Mouse (Mus musculus) cerebellum, adult 2 months (tissue): ENCODE measurements at regions not wholly inside any gene's neighbourhood (a gene's known extent, or its start where the extent isn't known, plus 50 kb on each side); places are given as distances from the start of the nearest gene placed in this dataset.

Experiments used
- DNase-seq, 2 experiments: peaks; one replicate each; pipeline ENCODE4 v3.0.0; 2021
- H3K27ac ChIP-seq: fragments of 200-500 bp; 2 replicates; pipeline ENCODE4 v1.5.1; 2012; ENCODE audit warnings: low read length, control low read depth, inconsistent platforms; ENCODE audit not compliant: insufficient read depth
- H3K27me3 ChIP-seq: fragments of 200-500 bp; 2 replicates; pipeline ENCODE4 v1.6.1; 2012; ENCODE audit warnings: inconsistent platforms, mild to moderate bottlenecking, low read length, moderate library complexity; ENCODE audit not compliant: control insufficient read depth, insufficient read depth
- H3K4me1 ChIP-seq: fragments of 200-500 bp; 2 replicates; pipeline ENCODE4 v1.6.1; 2011; ENCODE audit warnings: low read length; ENCODE audit not compliant: control insufficient read depth, insufficient read depth
- H3K4me3 ChIP-seq: fragments of 200-500 bp; replicated peaks from 2 replicates; pipeline ENCODE3; 2011; ENCODE audit warnings: mild to moderate bottlenecking, low read depth, low read length, control low read depth; ENCODE audit not compliant: insufficient read depth
- CTCF ChIP-seq: fragments of 200-500 bp; IDR thresholded peaks from 2 replicates; pipeline ENCODE4 v1.5.1; 2011; ENCODE audit warnings: low read depth, mild to moderate bottlenecking, control low read depth, low read length, moderate library complexity, borderline replicate concordance; ENCODE audit not compliant: insufficient read depth
- POLR2A ChIP-seq: fragments of 200-500 bp; IDR thresholded peaks from 2 replicates; pipeline ENCODE4 v1.6.1; 2011; ENCODE audit warnings: low read length, control low read depth, borderline replicate concordance; ENCODE audit not compliant: insufficient read depth
- WGBS: fragments of 180-500 bp; shearing (Covaris S2); methylation state at CpG from one replicate; pipeline ENCODE4 v1.1.7; 2018; 5-methylcytosine and 5-hydroxymethylcytosine counted together

- DNase-seq: no peak
- no peaks in the 10 kb centered on the region for H3K4me1 ChIP-seq
- H3K4me3 ChIP-seq: no peak overlapping the region
- no peaks in the 10 kb centered on the region for H3K27me3 ChIP-seq
- WGBS: 36% methylated on average over 2 of the region's 2 CpGs
- no peak overlapping the region for H3K27ac ChIP-seq
- TF ChIP-seq POLR2A: no peak
- no peak for TF ChIP-seq CTCF
Measured at GRCm38 (mm10) chr3:38145444-38145843, 339.2 kb downstream of the Ankrd50 start.

- H3K27me3 ChIP-seq: no peaks in the 10 kb centered on the region
- no peak for DNase-seq
- no peaks in the 10 kb centered on the region for H3K4me1 ChIP-seq
- TF ChIP-seq POLR2A (no peak), CTCF (no peak)
- no peak overlapping the region for H3K27ac ChIP-seq
- H3K4me3 ChIP-seq: no peak overlapping the region
Measured at GRCm38 (mm10) chr3:38144650-38145049, 340.0 kb downstream of the Ankrd50 start.

- Histone ChIP-seq H3K27ac (no peak overlapping the region), H3K27me3 (no peaks in the 10 kb centered on the region), H3K4me1 (no peaks in the 10 kb centered on the region), H3K4me3 (no peak overlapping the region)
- WGBS: 22% methylated on average over 11 of the region's 11 CpGs
- DNase-seq: peak; percentile 22 to 57
- TF ChIP-seq CTCF: no peak
- no peak for TF ChIP-seq POLR2A
Measured at GRCm38 (mm10) chr3:38143147-38143883, 341.3 kb downstream of the Ankrd50 start.

GRCm38 (mm10) chr3:38139387-38139786 is 345.3 kb downstream of the Ankrd50 start:
- Histone ChIP-seq H3K27me3 (no peaks in the 10 kb centered on the region), H3K27ac (no peak overlapping the region), H3K4me3 (no peak overlapping the region), H3K4me1 (no peaks in the 10 kb centered on the region)
- DNase-seq: no peak
- 74% methylated on average over 4 of the region's 4 CpGs for WGBS
- no peak for TF ChIP-seq POLR2A
- TF ChIP-seq CTCF: no peak

- H3K4me1 ChIP-seq: no peaks in the 10 kb centered on the region
- 74% methylated on average over 5 of the region's 5 CpGs for WGBS
- no peaks in the 10 kb centered on the region for H3K27me3 ChIP-seq
- TF ChIP-seq POLR2A: no peak
- no peak for TF ChIP-seq CTCF
- no peak for DNase-seq
- H3K4me3 ChIP-seq: no peak overlapping the region
- H3K27ac ChIP-seq: no peak overlapping the region
Measured at GRCm38 (mm10) chr3:38138014-38138413, 346.6 kb downstream of the Ankrd50 start.

- Histone ChIP-seq H3K27ac (no peak overlapping the region), H3K4me3 (no peak overlapping the region), H3K27me3 (no peaks in the 10 kb centered on the region), H3K4me1 (no peaks in the 10 kb centered on the region)
- 24% methylated on average over 10 of the region's 10 CpGs for WGBS
- DNase-seq: peak in 1 of 2 experiments; percentile 5
- TF ChIP-seq CTCF (no peak), POLR2A (no peak)
Measured at GRCm38 (mm10) chr3:38135808-38136214, 348.8 kb downstream of the Ankrd50 start.

GRCm38 (mm10) chr3:38134425-38134824 is 350.2 kb downstream of the Ankrd50 start:
- no peaks in the 10 kb centered on the region for H3K4me1 ChIP-seq
- no peaks in the 10 kb centered on the region for H3K27me3 ChIP-seq
- no peak for DNase-seq
- TF ChIP-seq CTCF: no peak
- TF ChIP-seq POLR2A: no peak
- 87% methylated on average over 4 of the region's 4 CpGs for WGBS
- no peak overlapping the region for H3K27ac ChIP-seq
- H3K4me3 ChIP-seq: no peak overlapping the region

- 74% methylated on average over 3 of the region's 3 CpGs for WGBS
- Histone ChIP-seq H3K27me3 (no peaks in the 10 kb centered on the region), H3K27ac (no peak overlapping the region), H3K4me1 (no peaks in the 10 kb centered on the region), H3K4me3 (no peak overlapping the region)
- DNase-seq: no peak
- TF ChIP-seq POLR2A: no peak
- TF ChIP-seq CTCF: no peak
Measured at GRCm38 (mm10) chr3:38131887-38132220, 352.8 kb downstream of the Ankrd50 start.
